Mouse (Mus musculus) embryo, embryonic 10 days (tissue): ENCODE measurements at regions not wholly inside any gene's neighbourhood (a gene's known extent, or its start where the extent isn't known, plus 50 kb on each side); places are given as distances from the start of the nearest gene placed in this dataset.

Experiments
- DNase-seq: peaks from one replicate; pipeline ENCODE4 v3.0.0-alpha.2; 2015; ENCODE audit warnings: low spot score

DNA sequence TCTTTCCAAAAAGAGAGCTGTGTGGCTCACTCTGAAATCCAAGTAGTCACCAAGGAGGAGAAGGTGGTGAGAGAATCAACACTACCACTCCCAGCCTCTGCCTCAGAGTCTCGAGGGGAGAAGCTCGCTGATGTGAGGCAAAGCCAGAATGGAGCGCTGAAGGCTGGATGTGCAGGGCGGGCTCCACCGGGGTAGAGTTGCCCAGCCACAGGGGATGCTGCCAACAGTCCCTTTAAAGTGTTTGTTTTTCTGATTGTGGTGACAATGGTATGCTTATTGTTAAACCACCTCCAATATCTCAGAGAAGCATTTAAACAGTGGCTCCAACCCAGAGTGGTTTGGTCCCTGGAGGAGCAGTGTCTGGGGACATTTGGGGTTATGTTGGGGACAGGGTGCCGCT lies 110.7 kb upstream of the Ptpn1 start:
- no peak for DNase-seq

GRCm38 (mm10) chr2:167818799-167819198 lies 113.1 kb upstream of the Ptpn1 start:
- DNase-seq = no peak

DNA sequence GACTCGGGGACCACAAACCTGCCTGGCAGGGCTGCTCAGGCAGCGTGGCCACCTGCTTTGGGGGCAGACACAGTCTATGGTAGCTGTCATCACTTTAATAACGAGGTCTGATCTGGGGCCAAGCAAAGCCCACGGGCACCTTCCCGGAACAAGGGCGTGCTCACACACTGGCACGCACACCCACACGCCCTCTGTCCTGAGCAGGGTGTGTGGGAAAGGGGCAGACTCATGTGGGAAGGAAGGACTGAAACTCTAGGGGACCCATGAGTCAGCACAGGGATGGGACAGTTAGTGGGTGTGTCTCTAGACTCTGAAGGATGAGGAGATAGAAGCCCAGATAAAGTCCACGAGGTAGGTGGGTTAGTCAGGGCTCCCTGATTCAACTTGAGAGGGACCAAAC lies 114.8 kb upstream of the Ptpn1 start:
- no peak for DNase-seq

GRCm38 (mm10) chr2:167815123-167815522 lies 116.7 kb upstream of the Ptpn1 start:
- DNase-seq = no peak

- DNase-seq = no peak
Measured at GRCm38 (mm10) chr2:167809256-167809655, 119.6 kb upstream of the Tmem189 start.

GRCm38 (mm10) chr2:167805629-167806304 lies 116.1 kb upstream of the Tmem189 start:
- DNase-seq = no peak

DNA sequence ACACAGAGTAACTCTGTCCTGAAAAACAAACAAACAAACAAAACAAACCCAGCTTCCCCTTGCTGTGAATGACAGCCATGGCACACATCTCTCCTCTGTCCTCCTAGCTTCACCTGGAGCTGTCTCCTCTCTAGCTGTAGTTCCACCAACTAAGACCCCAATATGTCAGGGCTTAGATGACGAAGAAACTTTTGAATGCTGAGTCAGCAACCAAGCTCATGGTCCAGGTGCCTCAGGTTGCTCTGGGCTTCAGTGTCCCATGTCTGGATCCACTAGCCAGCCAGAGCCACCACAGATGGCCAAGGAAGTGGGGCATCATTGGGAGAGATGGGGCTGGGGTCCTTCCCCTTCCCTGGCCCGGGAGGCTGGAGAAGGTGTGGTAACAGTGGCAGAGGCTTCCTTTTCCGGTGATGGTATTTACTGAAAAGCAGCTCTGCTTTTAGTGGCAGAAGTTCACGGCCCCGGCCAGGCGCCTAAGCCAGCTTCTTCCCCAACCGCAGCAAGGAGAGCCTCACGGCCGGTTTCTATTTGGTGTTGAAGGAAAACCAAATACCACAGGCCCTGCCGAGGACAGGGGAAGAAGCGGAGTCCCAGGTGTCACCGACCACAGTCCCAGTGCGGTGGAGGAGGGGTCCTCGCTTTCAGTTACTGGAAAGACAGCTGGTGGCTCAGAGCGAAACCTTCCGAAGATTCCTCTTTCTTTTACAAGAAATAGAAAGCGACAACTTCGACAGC lies 115.0 kb upstream of the Tmem189 start:
- DNase-seq = no peak

- no peak for DNase-seq
Measured at GRCm38 (mm10) chr2:167802494-167802893, 112.9 kb upstream of the Tmem189 start.

- DNase-seq = no peak
Measured at GRCm38 (mm10) chr2:167801389-167801788, 111.8 kb upstream of the Tmem189 start.

DNA sequence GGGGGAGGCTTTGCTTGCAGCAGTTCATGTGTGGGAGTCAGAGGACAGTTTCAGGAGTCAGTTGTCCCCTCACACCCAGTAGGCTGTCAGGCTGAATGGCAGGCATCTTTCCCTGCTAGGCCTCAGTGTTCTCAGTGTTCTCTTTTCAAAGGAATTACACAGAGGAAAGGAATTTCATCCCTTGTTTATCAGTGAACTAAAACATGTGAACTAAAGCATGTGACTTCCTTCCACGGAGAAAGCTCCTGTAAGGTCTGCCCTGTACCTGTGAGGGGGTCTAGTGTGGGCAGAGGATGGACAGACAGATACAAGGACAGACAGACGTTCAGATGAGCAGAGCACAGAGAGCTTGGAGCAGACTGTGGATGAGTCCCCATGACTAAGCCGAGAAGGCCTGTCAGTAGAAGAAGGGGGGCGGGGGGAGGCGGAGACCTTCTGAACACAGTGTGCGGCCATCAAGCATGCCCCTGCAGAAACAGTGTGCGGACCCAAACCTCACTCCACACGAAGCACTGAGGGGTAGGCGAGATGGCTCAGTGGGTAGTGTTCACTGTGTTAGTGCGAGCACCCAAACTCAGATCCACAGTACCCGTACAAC lies 111.1 kb upstream of the Tmem189 start:
- DNase-seq = no peak

- DNase-seq = peak; percentile 77
Measured at GRCm38 (mm10) chr2:167799629-167800387, 110.2 kb upstream of the Tmem189 start.

DNA sequence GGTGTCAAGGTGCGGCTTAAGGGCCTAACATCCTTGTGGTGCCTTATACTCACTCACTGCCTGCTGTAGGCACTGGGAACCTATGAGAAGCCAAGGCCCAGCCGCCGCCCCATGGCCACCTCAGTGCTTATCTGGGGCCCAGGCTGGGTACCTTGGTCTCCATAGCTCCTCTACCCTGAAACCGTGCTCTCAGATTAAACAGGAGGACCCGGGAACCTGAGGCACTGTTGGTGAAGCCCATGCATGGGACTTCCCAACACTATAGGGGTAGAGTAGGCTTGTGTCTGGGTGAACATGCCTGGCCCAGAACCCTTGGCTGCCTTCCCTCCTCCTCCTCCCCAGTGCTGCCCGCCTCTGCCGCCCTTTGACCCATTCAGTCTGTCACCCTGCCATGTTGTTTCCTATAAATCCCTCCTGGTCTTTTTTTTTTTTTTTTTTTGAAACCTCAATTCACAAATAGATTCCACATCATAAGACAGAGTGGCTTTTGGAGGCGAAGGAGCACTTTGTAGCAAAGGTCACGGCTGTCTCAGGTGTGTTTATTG lies 109.4 kb upstream of the Tmem189 start:
- no peak for DNase-seq

DNA sequence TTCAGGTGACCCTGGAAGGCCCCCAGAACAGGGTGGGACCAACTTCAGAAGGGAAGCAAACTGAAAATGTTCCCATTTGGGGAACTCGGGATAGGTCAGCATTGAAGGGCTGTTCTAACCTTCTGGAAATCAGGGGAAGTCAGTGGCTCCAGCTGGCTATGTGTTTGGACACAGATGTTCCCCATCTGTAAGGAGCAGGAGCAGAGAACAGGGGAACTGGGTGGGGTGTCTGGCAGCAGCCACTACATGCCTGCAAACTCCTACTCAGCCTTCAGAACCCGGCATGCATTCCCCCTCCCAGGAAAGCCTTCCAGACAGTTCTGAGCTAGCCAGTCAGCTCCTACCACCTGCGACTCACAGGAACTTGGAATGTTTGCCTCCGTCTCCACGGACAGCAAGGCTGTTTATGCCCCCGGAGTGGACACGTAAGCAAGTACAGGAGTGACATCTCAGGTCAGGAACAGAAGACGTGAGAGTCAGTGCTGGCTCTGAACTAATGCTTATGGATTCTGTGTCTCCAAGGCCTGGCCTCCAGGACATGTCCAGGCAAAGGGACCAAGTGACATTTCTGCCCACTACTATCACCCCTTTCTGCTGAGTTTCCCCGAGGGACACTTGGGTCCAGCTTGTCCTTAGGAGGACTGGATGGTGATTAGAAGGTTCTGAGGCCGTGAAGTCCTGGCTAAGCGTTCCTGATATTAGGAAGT lies 108.6 kb upstream of the Tmem189 start:
- DNase-seq = no peak

- DNase-seq = no peak
Measured at GRCm38 (mm10) chr2:167795491-167795890, 105.9 kb upstream of the Tmem189 start.

- no peak for DNase-seq
Measured at GRCm38 (mm10) chr2:167793916-167794315, 104.3 kb upstream of the Tmem189 start.

DNA sequence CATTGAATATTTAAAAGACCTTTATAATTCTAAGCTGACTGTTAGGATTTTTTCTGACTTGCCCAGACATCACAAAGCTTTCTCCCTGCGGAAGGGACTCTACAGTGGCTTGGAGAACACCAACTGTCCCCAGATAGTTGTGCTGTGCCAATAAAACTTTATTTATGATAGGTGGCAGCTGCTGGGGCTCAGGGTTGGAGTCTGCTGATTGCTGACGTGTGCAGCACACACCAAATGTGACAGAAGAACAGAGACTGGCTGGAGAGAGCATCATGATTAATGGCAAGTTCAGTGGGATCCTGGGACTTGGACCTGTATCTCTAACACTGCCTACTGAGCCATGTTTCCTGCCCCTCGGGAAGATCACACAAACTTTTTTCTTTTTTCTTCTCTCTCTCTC lies 103.1 kb upstream of the Tmem189 start:
- no peak for DNase-seq

- no peak for DNase-seq
Measured at GRCm38 (mm10) chr2:167792330-167792729, 102.7 kb upstream of the Tmem189 start.

DNA sequence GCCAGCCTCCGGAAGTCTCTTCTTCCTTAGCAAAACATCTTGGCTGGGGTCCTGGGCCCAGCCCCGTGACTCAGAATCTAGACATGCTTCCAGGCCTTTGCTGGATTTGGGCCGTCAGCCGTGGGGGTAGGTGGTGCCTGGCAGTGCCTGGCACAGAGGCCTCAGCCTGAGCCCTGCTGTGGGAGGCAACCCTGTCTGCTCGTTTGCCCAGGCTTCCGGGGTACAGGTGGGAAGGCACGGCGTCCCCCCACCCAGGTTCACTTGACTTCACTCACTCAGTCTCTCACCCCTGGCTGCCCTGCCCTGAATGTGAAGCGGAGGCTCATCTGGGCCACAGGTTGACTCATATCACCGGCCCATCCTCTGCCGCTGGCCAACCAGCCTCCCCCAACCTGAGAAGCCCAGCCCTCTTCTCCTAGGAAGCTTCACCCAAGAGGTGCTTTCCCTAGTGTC lies 99.9 kb upstream of the Tmem189 start:
- DNase-seq = no peak

- no peak for DNase-seq
Measured at GRCm38 (mm10) chr2:167786951-167787350, 97.3 kb upstream of the Tmem189 start.

DNA sequence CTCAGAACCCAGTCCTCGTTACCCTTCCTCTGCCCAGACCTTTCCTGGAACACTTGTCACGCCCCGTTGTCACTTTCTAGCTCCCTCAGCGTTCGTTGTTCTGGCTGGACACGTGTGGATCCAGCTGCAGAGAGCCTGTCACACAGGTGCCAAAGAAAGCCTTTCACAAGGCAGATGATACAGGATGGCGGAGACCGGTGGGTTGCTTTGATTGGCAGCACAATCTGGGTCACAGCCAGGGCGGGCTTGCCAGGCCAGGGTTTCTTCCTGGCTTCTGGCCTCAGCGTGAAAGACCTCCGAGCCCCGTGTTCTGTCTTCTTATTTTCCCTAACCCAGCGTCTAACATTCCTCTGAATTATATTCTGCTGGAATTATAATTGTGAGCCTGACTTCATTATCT lies 94.7 kb upstream of the Tmem189 start:
- DNase-seq = no peak

DNA sequence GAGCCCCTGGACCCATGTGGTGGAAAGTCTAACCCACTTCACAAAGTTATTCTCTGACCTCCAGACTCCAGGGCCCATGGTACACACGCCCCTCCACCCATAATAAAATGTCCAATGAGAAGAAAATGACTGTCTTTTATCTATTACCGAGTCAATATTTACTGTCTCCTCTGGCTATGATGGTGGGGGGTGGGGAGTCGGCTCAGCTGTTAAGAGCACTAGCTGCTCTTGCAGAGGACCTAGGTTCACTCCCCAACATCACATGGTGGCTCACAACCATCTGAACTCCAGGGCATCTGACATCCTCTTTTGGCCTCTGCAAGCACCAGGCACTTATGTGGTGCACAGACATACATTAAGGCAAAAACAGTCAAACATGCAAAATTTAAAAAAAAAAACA lies 93.8 kb upstream of the Tmem189 start:
- no peak for DNase-seq
